Mouse (Mus musculus): Measurements from ENCODE around the gene AC140267.1.

GRCm38 (mm10) chr15:80279053-80279452, 43.4 kb downstream of the AC140267.1 start:
- TF ChIP-seq CTCF (IDR thresholded peaks at IDR 0.05; ENCODE audit: borderline replicate concordance, insufficient read depth, low read length) (no peak), POLR2A (IDR thresholded peaks at IDR 0.05; ENCODE audit: low read depth, low read length) (no peak)
